Mouse (Mus musculus): Measurements from ENCODE around the gene Dupd1.
A peak's percentile ranks its signal among the peaks of the same experiment; 100 is the strongest.

Dupd1 gene

GRCm38 (mm10) chr14:21714486-21714885, at the start of gene Dupd1:
TSS of gene Dupd1 (minus strand) at chr14:21714576.
- no peak for DNase-seq

- DNase-seq: no peak
Measured at GRCm38 (mm10) chr14:21763736-21764135, 49.4 kb upstream of the Dupd1 start.

- DNase-seq: no peak
Measured at GRCm38 (mm10) chr14:21761560-21761959, 47.2 kb upstream of the Dupd1 start.

GRCm38 (mm10) chr14:21753367-21753766, 39.0 kb upstream of the Dupd1 start:
- no peak for DNase-seq

- no peak for DNase-seq
Measured at GRCm38 (mm10) chr14:21752411-21752810, 38.0 kb upstream of the Dupd1 start.

- DNase-seq: peak; percentile 70 to 81
Measured at GRCm38 (mm10) chr14:21750881-21751542, 36.6 kb upstream of the Dupd1 start, which contains the start of gene Dusp13. TSS of gene Dusp13 (minus strand) at chr14:21751181.

- peak; percentile 88 to 93 for DNase-seq
Measured at GRCm38 (mm10) chr14:21750008-21750880, 35.9 kb upstream of the Dupd1 start, which contains the start of gene Samd8. TSS of gene Samd8 (plus strand) at chr14:21750531.

GRCm38 (mm10) chr14:21748142-21748870, 33.9 kb upstream of the Dupd1 start:
- peak; percentile 82 to 83 for DNase-seq

- DNase-seq: no peak
Measured at GRCm38 (mm10) chr14:21747436-21748141, 33.2 kb upstream of the Dupd1 start.

- DNase-seq: no peak
Measured at GRCm38 (mm10) chr14:21746846-21747245, 32.5 kb upstream of the Dupd1 start.

- DNase-seq: no peak
Measured at GRCm38 (mm10) chr14:21746251-21746650, 31.9 kb upstream of the Dupd1 start.

GRCm38 (mm10) chr14:21745149-21745548, 30.8 kb upstream of the Dupd1 start:
- DNase-seq: no peak

GRCm38 (mm10) chr14:21744169-21744568, 29.8 kb upstream of the Dupd1 start:
- no peak for DNase-seq

GRCm38 (mm10) chr14:21742441-21742840, 28.1 kb upstream of the Dupd1 start:
- no peak for DNase-seq

- peak; percentile 89 to 90 for DNase-seq
Measured at GRCm38 (mm10) chr14:21741786-21742185, 27.4 kb upstream of the Dupd1 start.

- DNase-seq: no peak
Measured at GRCm38 (mm10) chr14:21741314-21741713, 26.9 kb upstream of the Dupd1 start.

- no peak for DNase-seq
Measured at GRCm38 (mm10) chr14:21740345-21740744, 26.0 kb upstream of the Dupd1 start.

GRCm38 (mm10) chr14:21733131-21733905, 18.9 kb upstream of the Dupd1 start:
- no peak for DNase-seq

- no peak for DNase-seq
Measured at GRCm38 (mm10) chr14:21729936-21730335, 15.6 kb upstream of the Dupd1 start.

- DNase-seq: no peak
Measured at GRCm38 (mm10) chr14:21729031-21729732, 14.8 kb upstream of the Dupd1 start.
